8 mouse cellular contexts compared by ENCODE assay signal in the genomic region with DNA sequence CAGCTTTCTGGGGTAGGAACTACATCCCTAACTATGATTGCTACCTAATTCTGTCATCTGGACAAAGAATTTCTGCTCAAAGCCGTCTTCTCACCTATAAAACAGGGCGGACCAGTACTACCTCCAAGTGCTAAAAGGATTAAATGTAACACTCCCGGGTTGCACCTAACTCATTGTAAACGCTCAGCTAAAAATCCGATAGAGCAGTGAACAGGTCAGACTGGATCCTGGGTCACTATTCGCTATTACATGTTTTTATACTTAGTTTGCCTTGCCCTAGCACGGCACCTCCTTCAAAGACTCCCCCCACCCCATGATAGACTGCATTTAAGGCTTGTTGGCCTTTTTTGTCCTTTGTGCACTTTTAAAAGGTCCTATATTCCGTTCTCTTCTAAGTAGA. TPM values are rescaled to one million over a fixed set of nuclear protein-coding genes. Genes with fewer than 3 reads are reported as not detected.
A peak's percentile ranks its signal among the peaks of the same experiment; 100 is the strongest.
DNase-seq lines count a peak whose midpoint lies in the region; ATAC-seq and TF ChIP-seq lines count a peak whose summit lies in the region.

No protein-coding gene starts in this region.

- H3K4me3 ChIP-seq in heart, embryonic 15.5 days, result peak overlapping the region; percentile 62
- H3K4me3 ChIP-seq in ES-E14 (ENCODE audit: insufficient read depth in 1 of 2, low read depth in 1 of 2, low read length in 2 of 2, poor library complexity in 1 of 2, severe bottlenecking in 1 of 2) (peak overlapping the region; percentile 94 to 97), macrophage (ENCODE audit: inconsistent target) (peak overlapping the region; percentile 79)
- H3K4me3 ChIP-seq in heart, embryonic 16.5 days (ENCODE audit: low read length), result peak overlapping the region; percentile 94

- H3K9me3 ChIP-seq in heart, embryonic 15.5 days (replicated peaks), result no peaks in the 10 kb centered on the region
- H3K9me3 ChIP-seq in ES-E14 (ENCODE audit: control insufficient read depth, insufficient read depth, low read depth, low read length), result no peaks in the 10 kb centered on the region
- H3K9me3 ChIP-seq in heart, embryonic 16.5 days (replicated peaks; ENCODE audit: control insufficient read depth, low read length), result no peaks in the 10 kb centered on the region

- peak overlapping the region; percentile 90 for H3K27ac ChIP-seq in heart, embryonic 15.5 days
- H3K27ac ChIP-seq in ES-E14 (ENCODE audit: insufficient read depth, low read depth, low read length, poor library complexity, severe bottlenecking), result no peak overlapping the region
- H3K27ac ChIP-seq in heart, embryonic 16.5 days (ENCODE audit: low read length), result peak overlapping the region; percentile 88
- 0 out of 2 replicates have a peak overlapping the region, but pooled peaks have one; percentile 53 for H3K27ac ChIP-seq in macrophage

- no peak for ATAC-seq in heart, embryonic 15.5 days (replicated peaks; ENCODE audit: insufficient number of reproducible peaks, insufficient read depth, low FRiP score, low read depth)
- ATAC-seq in heart, embryonic 16.5 days (replicated peaks; ENCODE audit: extremely low read depth, insufficient read depth, low FRiP score), result no peak
- ATAC-seq in cerebellum, adult (ENCODE audit: insufficient number of reproducible peaks, low FRiP score, low TSS enrichment), result no peak

- peak overlapping the region; percentile 82 for H3K4me2 ChIP-seq in heart, embryonic 15.5 days
- H3K4me2 ChIP-seq in heart, embryonic 16.5 days (ENCODE audit: low read depth, low read length), result peak overlapping the region; percentile 76

- no peak for DNase-seq in heart, adult 18-20 months
- DNase-seq in ES-E14 (ENCODE audit: low read depth, low spot score), result no peak
- DNase-seq in left cerebral cortex, adult 8-10 months (ENCODE audit: low spot score in 2 of 2), result no peak
- no peak for DNase-seq in right cerebral cortex, postnatal 4 days

- H3K79me2 ChIP-seq in macrophage (ENCODE audit: inconsistent target), result peaks cover 58% of the 10 kb centered on the region

- H3K36me3 ChIP-seq in heart, embryonic 15.5 days, result peaks cover 4% of the 10 kb centered on the region; the same call in 1 of the 2 replicates
- H3K36me3 ChIP-seq in ES-E14 (ENCODE audit: control insufficient read depth, insufficient read depth, low read length, poor library complexity, severe bottlenecking) (peaks cover 6% of the 10 kb centered on the region), macrophage (ENCODE audit: inconsistent target) (no peaks in the 10 kb centered on the region)
- H3K36me3 ChIP-seq in heart, embryonic 16.5 days (ENCODE audit: control insufficient read depth, insufficient read depth), result peaks cover 2% of the 10 kb centered on the region; the same call in 1 of the 2 replicates

- in situ Hi-C loops in ES-E14 (cut with MboI; ENCODE audit: low sequenced_read_pairs in 2 of 2, unreplicated experiment in 2 of 2), result loop anchor here in 1 of 2 experiments (25.0 kb wide), 1 partner anchor 325 kb away; no protein-coding TSS in a partner anchor

- peak overlapping the region; percentile 92 for H3K9ac ChIP-seq in heart, embryonic 15.5 days
- H3K9ac ChIP-seq in ES-E14 (ENCODE audit: insufficient read depth, low read depth, low read length, poor library complexity, severe bottlenecking), result peak overlapping the region; percentile 57; the same call in 1 of the 2 replicates
- H3K9ac ChIP-seq in heart, embryonic 16.5 days (ENCODE audit: low read length), result peak overlapping the region; percentile 98

- H3K27me3 ChIP-seq in heart, embryonic 15.5 days, result no peaks in the 10 kb centered on the region
- no peaks in the 10 kb centered on the region for H3K27me3 ChIP-seq in heart, embryonic 16.5 days (ENCODE audit: control insufficient read depth, insufficient read depth, low read length)

- 3% methylated on average over 8 of the region's 8 CpGs for WGBS in heart, embryonic 15.5 days
- WGBS in heart, embryonic 16.5 days, result 4% methylated on average over 8 of the region's 8 CpGs
- WGBS in macrophage (ENCODE audit: missing documents), result 39% methylated on average over 8 of the region's 8 CpGs

- H3K4me1 ChIP-seq in heart, embryonic 15.5 days (replicated peaks), result peaks cover 42% of the 10 kb centered on the region
- peaks cover 9 to 23% of the 10 kb centered on the region in 2 experiments for H3K4me1 ChIP-seq in ES-E14 (ENCODE audit: control insufficient read depth in 2 of 2, insufficient read depth in 2 of 2, low read length in 2 of 2, poor library complexity in 1 of 2)
- H3K4me1 ChIP-seq in heart, embryonic 16.5 days (ENCODE audit: control insufficient read depth, insufficient read depth, low read length), result peaks cover 31% of the 10 kb centered on the region

TF ChIP-seq in ES-E14, 5 proteins besides CTCF, POLR2A, EP300 and RAD21:
- TF ChIP-seq CHD2 (IDR thresholded peaks at IDR 0.05; ENCODE audit: low read depth, low read length) (no peak), ZNF384 (IDR thresholded peaks at IDR 0.05; ENCODE audit: low read depth, low read length) (no peak), ZC3H11A (IDR thresholded peaks at IDR 0.05; ENCODE audit: borderline replicate concordance, low read depth, low read length) (no peak), MAFK (IDR thresholded peaks at IDR 0.05; ENCODE audit: insufficient read depth, low read depth, low read length) (no peak), HCFC1 (IDR thresholded peaks at IDR 0.05; ENCODE audit: borderline replicate concordance, insufficient read depth, low read length) (no peak)
TF ChIP-seq in ES-E14: peak in this region for 0.

RNA-seq across cellular contexts. Expression of a gene that starts 1.6 kb away (rescaled TPM):
- 68.7 and 71.6 TPM in 2 replicates for polyA plus RNA-seq in heart, embryonic 15.5 days (2015; fragmentation: Nextera tagmentation; extraction: Ambion mirVana)
- total RNA-seq in heart, adult 18-20 months (2021), result 100 to 1,000 TPM; 308 to 356 TPM
- 61.5 and 92.4 TPM in 2 replicates for total RNA-seq in ES-E14 (2012; rRNA removed)
- polyA plus RNA-seq in heart, embryonic 16.5 days (2015; fragmentation: Nextera tagmentation; extraction: Ambion mirVana), result 72.6 and 83.7 TPM in 2 replicates
- total RNA-seq in macrophage (2018; cell fraction: chromatin; rRNA removed), result 10 to 100 TPM in 2 of 26 experiments, 1 to 10 TPM in 24; 1.4 to 13.4 (median 5.1) TPM
- 10 to 100 TPM; 25.1 to 41.0 (median 33.6) TPM for total RNA-seq in macrophage (2018; cell fraction: cytosol; rRNA removed)
- total RNA-seq in macrophage (2018; cell fraction: nucleus; rRNA removed), result 10 to 100 TPM in 20 of 26 experiments, 1 to 10 TPM in 6; 7.2 to 25.3 (median 12.7) TPM
- 29.6 to 34.9 TPM (median 34.1 TPM) in 3 replicates for polyA plus RNA-seq in macrophage (2018)
- total RNA-seq in left cerebral cortex, adult 8-10 months (2022), result 100 to 1,000 TPM; 125 to 146 (median 131) TPM

RNA-seq across cellular contexts. Expression of a gene that starts 47.5 kb away (rescaled TPM):
- polyA plus RNA-seq in heart, embryonic 15.5 days (2015; fragmentation: Nextera tagmentation; extraction: Ambion mirVana), result 231 and 245 TPM in 2 replicates
- 10 to 100 TPM; 86.6 to 91.4 TPM for total RNA-seq in heart, adult 18-20 months (2021)
- 88.6 and 102 TPM in 2 replicates for total RNA-seq in ES-E14 (2012; rRNA removed)
- 246 and 253 TPM in 2 replicates for polyA plus RNA-seq in heart, embryonic 16.5 days (2015; fragmentation: Nextera tagmentation; extraction: Ambion mirVana)
- total RNA-seq in macrophage (2018; cell fraction: chromatin; rRNA removed), result 100 to 1,000 TPM in 14 of 26 experiments, 10 to 100 TPM in 12; 43.3 to 177 (median 103) TPM
- 100 to 1,000 TPM; 107 to 212 (median 164) TPM for total RNA-seq in macrophage (2018; cell fraction: cytosol; rRNA removed)
- 100 to 1,000 TPM in 24 of 26 experiments, 10 to 100 TPM in 2; 94.5 to 370 (median 167) TPM for total RNA-seq in macrophage (2018; cell fraction: nucleus; rRNA removed)
- polyA plus RNA-seq in macrophage (2018), result 101 to 234 TPM (median 183 TPM) in 3 replicates
- total RNA-seq in left cerebral cortex, adult 8-10 months (2022), result 100 to 1,000 TPM; 181 to 234 (median 208) TPM
